Mouse (Mus musculus): ENCODE results near the gene Adad1. TPM values are rescaled to one million over a fixed set of nuclear protein-coding genes. Genes with fewer than 3 reads are reported as not detected.

Gene Adad1
- polyA plus RNA-seq (2016; fragmentation: Nextera tagmentation; extraction: Ambion mirVana), result 1.3 and 1.5 TPM in 2 replicates

- no peak for ATAC-seq (ENCODE audit: insufficient number of reproducible peaks, insufficient read depth, low FRiP score, low TSS enrichment, low read depth)
- Histone ChIP-seq H3K4me1 (replicated peaks) (no peaks in the 10 kb centered on the region), H3K27ac (no peak within 1 kb of the TSS), H3K4me2 (peak within 1 kb of the TSS; percentile 48), H3K36me3 (no peaks in the 10 kb centered on the region), H3K4me3 (replicated peaks) (peak within 1 kb of the TSS; percentile 30), H3K9me3 (peaks cover 15% of the 10 kb centered on the region; the same call in 1 of the 2 replicates), H3K9ac (replicated peaks) (no peak within 1 kb of the TSS), H3K27me3 (no peaks in the 10 kb centered on the region)
- 51% methylated on average over 39 of the region's 39 CpGs for WGBS
Observed at GRCm38 (mm10) chr3:37063406-37063805, at the start of gene Adad1. Gene Adad1 (plus strand): TSS chr3:37063527.

GRCm38 (mm10) chr3:37037979-37038378 is 25.3 kb upstream of the Adad1 start:
- H3K27me3 ChIP-seq, result no peaks in the 10 kb centered on the region
- no peaks in the 10 kb centered on the region for H3K4me1 ChIP-seq (replicated peaks)
- H3K36me3 ChIP-seq, result peaks cover 46% of the 10 kb centered on the region
- H3K27ac ChIP-seq, result no peak overlapping the region
- ATAC-seq (ENCODE audit: insufficient number of reproducible peaks, insufficient read depth, low FRiP score, low TSS enrichment, low read depth), result no peak
- H3K4me3 ChIP-seq (replicated peaks), result no peak overlapping the region
- 94% methylated on average over 2 of the region's 2 CpGs for WGBS
- no peak overlapping the region for H3K4me2 ChIP-seq
- H3K9me3 ChIP-seq, result no peaks in the 10 kb centered on the region
- H3K9ac ChIP-seq (replicated peaks), result no peak overlapping the region

GRCm38 (mm10) chr3:37039811-37040210 is 23.5 kb upstream of the Adad1 start:
- no peaks in the 10 kb centered on the region for H3K27me3 ChIP-seq
- H3K4me1 ChIP-seq (replicated peaks), result no peaks in the 10 kb centered on the region
- H3K9me3 ChIP-seq, result no peaks in the 10 kb centered on the region
- no peak overlapping the region for H3K4me3 ChIP-seq (replicated peaks)
- no peak overlapping the region for H3K27ac ChIP-seq
- no peak overlapping the region for H3K9ac ChIP-seq (replicated peaks)
- peaks cover 54% of the 10 kb centered on the region for H3K36me3 ChIP-seq
- no peak overlapping the region for H3K4me2 ChIP-seq
- ATAC-seq (ENCODE audit: insufficient number of reproducible peaks, insufficient read depth, low FRiP score, low TSS enrichment, low read depth), result no peak

- Histone ChIP-seq H3K9me3 (no peaks in the 10 kb centered on the region), H3K9ac (replicated peaks) (no peak overlapping the region), H3K4me1 (replicated peaks) (no peaks in the 10 kb centered on the region), H3K27me3 (no peaks in the 10 kb centered on the region), H3K4me3 (replicated peaks) (no peak overlapping the region), H3K4me2 (no peak overlapping the region), H3K27ac (no peak overlapping the region), H3K36me3 (peaks cover 31% of the 10 kb centered on the region)
- 97% methylated on average over 1 of the region's 1 CpGs for WGBS
- ATAC-seq (ENCODE audit: insufficient number of reproducible peaks, insufficient read depth, low FRiP score, low TSS enrichment, low read depth), result no peak
Observed at GRCm38 (mm10) chr3:37051491-37051890, 11.8 kb upstream of the Adad1 start.

GRCm38 (mm10) chr3:37073211-37073610 is 9.9 kb downstream of the Adad1 start:
- Histone ChIP-seq H3K4me2 (no peak overlapping the region), H3K4me3 (replicated peaks) (no peak overlapping the region), H3K9ac (replicated peaks) (no peak overlapping the region), H3K36me3 (no peaks in the 10 kb centered on the region), H3K9me3 (peaks cover 10% of the 10 kb centered on the region), H3K4me1 (replicated peaks) (no peaks in the 10 kb centered on the region), H3K27ac (no peak overlapping the region), H3K27me3 (no peaks in the 10 kb centered on the region)
- ATAC-seq (ENCODE audit: insufficient number of reproducible peaks, insufficient read depth, low FRiP score, low TSS enrichment, low read depth), result no peak

- Histone ChIP-seq H3K4me2 (no peak overlapping the region), H3K9me3 (no peaks in the 10 kb centered on the region), H3K36me3 (no peaks in the 10 kb centered on the region), H3K27ac (no peak overlapping the region), H3K9ac (replicated peaks) (no peak overlapping the region), H3K4me3 (replicated peaks) (no peak overlapping the region), H3K4me1 (replicated peaks) (no peaks in the 10 kb centered on the region), H3K27me3 (no peaks in the 10 kb centered on the region)
- ATAC-seq (ENCODE audit: insufficient number of reproducible peaks, insufficient read depth, low FRiP score, low TSS enrichment, low read depth), result no peak
- 78% methylated on average over 4 of the region's 4 CpGs for WGBS
Observed at GRCm38 (mm10) chr3:37084860-37085259, 21.5 kb downstream of the Adad1 start.

GRCm38 (mm10) chr3:37090721-37091120 is 27.4 kb downstream of the Adad1 start:
- no peak overlapping the region for H3K4me2 ChIP-seq
- no peak overlapping the region for H3K4me3 ChIP-seq (replicated peaks)
- no peak overlapping the region for H3K9ac ChIP-seq (replicated peaks)
- H3K9me3 ChIP-seq, result no peaks in the 10 kb centered on the region
- no peaks in the 10 kb centered on the region for H3K4me1 ChIP-seq (replicated peaks)
- no peak overlapping the region for H3K27ac ChIP-seq
- H3K27me3 ChIP-seq, result no peaks in the 10 kb centered on the region
- no peak for ATAC-seq (ENCODE audit: insufficient number of reproducible peaks, insufficient read depth, low FRiP score, low TSS enrichment, low read depth)
- no peaks in the 10 kb centered on the region for H3K36me3 ChIP-seq

- H3K36me3 ChIP-seq, result no peaks in the 10 kb centered on the region
- 83% methylated on average over 4 of the region's 4 CpGs for WGBS
Observed at GRCm38 (mm10) chr3:37125655-37126054, 62.3 kb downstream of the Adad1 start, which contains the start of gene Il2. Gene Il2 (minus strand): TSS chr3:37125959.

GRCm38 (mm10) chr3:37126162-37126561 is 62.8 kb downstream of the Adad1 start:
- ATAC-seq (ENCODE audit: insufficient number of reproducible peaks, insufficient read depth, low FRiP score, low TSS enrichment, low read depth), result no peak
- H3K27ac ChIP-seq, result no peak overlapping the region
- 81% methylated on average over 4 of the region's 4 CpGs for WGBS
- no peak overlapping the region for H3K4me2 ChIP-seq
- H3K4me3 ChIP-seq (replicated peaks), result no peak overlapping the region
- H3K4me1 ChIP-seq (replicated peaks), result no peaks in the 10 kb centered on the region; the same call in 1 of the 2 replicates
- H3K9me3 ChIP-seq, result no peaks in the 10 kb centered on the region
- no peak overlapping the region for H3K9ac ChIP-seq (replicated peaks)
- no peaks in the 10 kb centered on the region for H3K36me3 ChIP-seq
- H3K27me3 ChIP-seq, result no peaks in the 10 kb centered on the region

More at GRCm38 (mm10) chr3:37125655-37126054, 62.3 kb downstream of the Adad1 start, which contains the start of gene Il2:
- Histone ChIP-seq H3K27me3 (no peaks in the 10 kb centered on the region), H3K4me2 (no peak within 1 kb of the TSS), H3K4me3 (replicated peaks) (no peak within 1 kb of the TSS), H3K27ac (no peak within 1 kb of the TSS), H3K4me1 (replicated peaks) (no peaks in the 10 kb centered on the region; the same call in 1 of the 2 replicates), H3K9ac (replicated peaks) (no peak within 1 kb of the TSS), H3K9me3 (no peaks in the 10 kb centered on the region)
- ATAC-seq (ENCODE audit: insufficient number of reproducible peaks, insufficient read depth, low FRiP score, low TSS enrichment, low read depth), result no peak

- no peaks in the 10 kb centered on the region for H3K9me3 ChIP-seq
- H3K4me2 ChIP-seq, result no peak overlapping the region
- no peak overlapping the region for H3K9ac ChIP-seq (replicated peaks)
- H3K27me3 ChIP-seq, result no peaks in the 10 kb centered on the region
- 57% methylated on average over 4 of the region's 4 CpGs for WGBS
- no peaks in the 10 kb centered on the region for H3K36me3 ChIP-seq
- no peaks in the 10 kb centered on the region; the same call in 1 of the 2 replicates for H3K4me1 ChIP-seq (replicated peaks)
- no peak overlapping the region for H3K4me3 ChIP-seq (replicated peaks)
- peak; percentile 88; the same call in 1 of the 2 replicates for ATAC-seq (ENCODE audit: insufficient number of reproducible peaks, insufficient read depth, low FRiP score, low TSS enrichment, low read depth)
- H3K27ac ChIP-seq, result no peak overlapping the region
Observed at GRCm38 (mm10) chr3:37128269-37128668, 64.9 kb downstream of the Adad1 start.

GRCm38 (mm10) chr3:37129063-37129462 is 65.7 kb downstream of the Adad1 start:
- H3K4me3 ChIP-seq (replicated peaks), result no peak overlapping the region
- 60% methylated on average over 2 of the region's 2 CpGs for whole genome bisulfite sequencing
- H3K27me3 ChIP-seq, result no peaks in the 10 kb centered on the region
- H3K4me2 ChIP-seq, result no peak overlapping the region
- H3K9me3 ChIP-seq, result no peaks in the 10 kb centered on the region
- H3K4me1 ChIP-seq (replicated peaks), result no peaks in the 10 kb centered on the region; the same call in 1 of the 2 replicates
- ATAC-seq (ENCODE audit: insufficient number of reproducible peaks, insufficient read depth, low FRiP score, low TSS enrichment, low read depth), result no peak
- H3K9ac ChIP-seq (replicated peaks), result no peak overlapping the region
- H3K36me3 ChIP-seq, result no peaks in the 10 kb centered on the region
- H3K27ac ChIP-seq, result no peak overlapping the region

- ATAC-seq (ENCODE audit: insufficient number of reproducible peaks, insufficient read depth, low FRiP score, low TSS enrichment, low read depth), result no peak
- Histone ChIP-seq H3K36me3 (no peaks in the 10 kb centered on the region), H3K27me3 (no peaks in the 10 kb centered on the region), H3K4me2 (no peak overlapping the region), H3K27ac (no peak overlapping the region), H3K4me3 (replicated peaks) (no peak overlapping the region), H3K9ac (replicated peaks) (no peak overlapping the region), H3K4me1 (replicated peaks) (no peaks in the 10 kb centered on the region), H3K9me3 (no peaks in the 10 kb centered on the region)
- WGBS, result 79% methylated on average over 4 of the region's 4 CpGs
Observed at GRCm38 (mm10) chr3:37137231-37137630, 73.9 kb downstream of the Adad1 start.
